Comparison of ENCODE assay signal across 11 mouse cellular contexts in genomic region chr6:52202362-52203120, GRCm38 (mm10). TPM values are rescaled to one million over a fixed set of nuclear protein-coding genes. Genes with fewer than 3 reads are reported as not detected.
DNase-seq lines count a peak whose midpoint lies in the region; ATAC-seq lines count a peak whose summit lies in the region.
"Had no signal": no experiment of that assay in that cellular context is flagged by ENCODE, and none has a peak within 500 bp of the region (broad histone marks: within the 10 kb centered on the region; RNA-seq: fewer than 3 reads in every experiment).

No protein-coding gene starts in this region.

- peak overlapping the region; percentile 64; the same call in 1 of the 2 replicates for H3K9ac ChIP-seq in heart, embryonic 11.5 days (ENCODE audit: low read depth, low read length)
- peak overlapping the region; percentile 66 for H3K9ac ChIP-seq in kidney, embryonic 15.5 days
- H3K9ac ChIP-seq in forebrain, embryonic 13.5 days: no peak overlapping the region

- H3K9me3 ChIP-seq in heart, embryonic 11.5 days (replicated peaks; ENCODE audit: control insufficient read depth, low read length): no peaks in the 10 kb centered on the region
- H3K9me3 ChIP-seq in embryonic facial prominence, embryonic 10.5 days: no peaks in the 10 kb centered on the region
- H3K9me3 ChIP-seq in kidney, embryonic 15.5 days (replicated peaks): no peaks in the 10 kb centered on the region
- no peaks in the 10 kb centered on the region for H3K9me3 ChIP-seq in forebrain, embryonic 13.5 days (replicated peaks)

- no peak for ATAC-seq in heart, embryonic 11.5 days (replicated peaks; ENCODE audit: insufficient number of reproducible peaks, low FRiP score, low TSS enrichment)
- ATAC-seq in kidney, embryonic 15.5 days (replicated peaks; ENCODE audit: low FRiP score): no peak
- ATAC-seq in forebrain, embryonic 13.5 days: no peak

- H3K36me3 ChIP-seq in heart, embryonic 11.5 days (ENCODE audit: control insufficient read depth, insufficient read depth, low read length): no peaks in the 10 kb centered on the region
- no peaks in the 10 kb centered on the region for H3K36me3 ChIP-seq in embryonic facial prominence, embryonic 10.5 days (replicated peaks)
- peaks cover 29% of the 10 kb centered on the region for H3K36me3 ChIP-seq in kidney, embryonic 15.5 days
- H3K36me3 ChIP-seq in forebrain, embryonic 13.5 days (ENCODE audit: poor library complexity, severe bottlenecking): no peaks in the 10 kb centered on the region

- no peak overlapping the region for H3K27ac ChIP-seq in heart, embryonic 11.5 days (ENCODE audit: low read depth, low read length)
- H3K27ac ChIP-seq in embryonic facial prominence, embryonic 10.5 days (replicated peaks): no peak overlapping the region
- H3K27ac ChIP-seq in kidney, embryonic 15.5 days: peak overlapping the region; percentile 82
- H3K27ac ChIP-seq in forebrain, embryonic 13.5 days: no peak overlapping the region
- H3K27ac ChIP-seq: macrophage had no signal

- DNase-seq in heart, adult 9 months (ENCODE audit: low spot score in 2 of 2): no peak
- peak; percentile 61 for DNase-seq in embryonic facial prominence, embryonic 10.5 days (ENCODE audit: low spot score)
- DNase-seq in lung, postnatal 10 days: peak; percentile 17
- DNase-seq in frontal cortex, postnatal 25 days (ENCODE audit: low spot score in 2 of 2): no peak
- no peak for DNase-seq in layer of hippocampus, adult 9-11 months
- DNase-seq: thymus, postnatal 36 days had no signal

- H3K27me3 ChIP-seq in heart, embryonic 11.5 days (ENCODE audit: control insufficient read depth, insufficient read depth, low read length): peaks cover 100% of the 10 kb centered on the region
- peaks cover 100% of the 10 kb centered on the region for H3K27me3 ChIP-seq in embryonic facial prominence, embryonic 10.5 days (replicated peaks; ENCODE audit: low read depth, poor library complexity, severe bottlenecking)
- peaks cover 4% of the 10 kb centered on the region; the same call in 1 of the 2 replicates for H3K27me3 ChIP-seq in kidney, embryonic 15.5 days
- peaks cover 100% of the 10 kb centered on the region for H3K27me3 ChIP-seq in forebrain, embryonic 13.5 days

- H3K4me2 ChIP-seq in heart, embryonic 11.5 days: peak overlapping the region; percentile 66
- peak overlapping the region; percentile 92 for H3K4me2 ChIP-seq in kidney, embryonic 15.5 days
- no peak overlapping the region for H3K4me2 ChIP-seq in forebrain, embryonic 13.5 days

- H3K4me3 ChIP-seq in heart, embryonic 11.5 days (ENCODE audit: low read depth, low read length): peak overlapping the region; percentile 36
- H3K4me3 ChIP-seq in embryonic facial prominence, embryonic 10.5 days: no peak overlapping the region
- H3K4me3 ChIP-seq in kidney, embryonic 15.5 days (replicated peaks): peak overlapping the region; percentile 69
- H3K4me3 ChIP-seq in forebrain, embryonic 13.5 days: no peak overlapping the region

- H3K4me1 ChIP-seq in heart, embryonic 11.5 days (ENCODE audit: control insufficient read depth, insufficient read depth, low read length): peaks cover 12% of the 10 kb centered on the region
- H3K4me1 ChIP-seq in embryonic facial prominence, embryonic 10.5 days: peaks cover 15% of the 10 kb centered on the region
- peaks cover 84% of the 10 kb centered on the region for H3K4me1 ChIP-seq in kidney, embryonic 15.5 days
- H3K4me1 ChIP-seq in forebrain, embryonic 13.5 days: peaks cover 13% of the 10 kb centered on the region

- 3% methylated on average over 22 of the region's 22 CpGs for WGBS in heart, embryonic 11.5 days (ENCODE audit: insufficient replicate concordance)
- WGBS in embryonic facial prominence, embryonic 10.5 days: 2% methylated on average over 22 of the region's 22 CpGs
- WGBS in kidney, embryonic 15.5 days: 18% methylated on average over 22 of the region's 22 CpGs
- 1% methylated on average over 22 of the region's 22 CpGs for WGBS in forebrain, embryonic 13.5 days

RNA-seq across cellular contexts. Expression of gene Hoxa5, which starts 1.8 kb away (rescaled TPM):
- polyA plus RNA-seq in heart, embryonic 11.5 days (2014; fragmentation: Nextera tagmentation; extraction: Ambion mirVana): 2.4 and 2.6 TPM in 2 replicates
- polyA plus RNA-seq in embryonic facial prominence, embryonic 10.5 days (2016; fragmentation: Nextera tagmentation; extraction: Ambion mirVana): 0.23 TPM in 1 of 2 replicates, not detected in the other
- polyA plus RNA-seq in kidney, embryonic 15.5 days (2015; fragmentation: Nextera tagmentation; extraction: Ambion mirVana): 11.0 and 11.5 TPM in 2 replicates
- polyA plus RNA-seq in forebrain, embryonic 13.5 days (2015; fragmentation: Nextera tagmentation; extraction: Ambion mirVana): not detected in 2 replicates
- polyA plus RNA-seq: cortical plate, adult 2 months had no signal

RNA-seq across cellular contexts. Expression of gene Hoxa6, which starts 6.0 kb away (rescaled TPM):
- not detected in 2 replicates for polyA plus RNA-seq in heart, embryonic 11.5 days (2014; fragmentation: Nextera tagmentation; extraction: Ambion mirVana)
- polyA plus RNA-seq in embryonic facial prominence, embryonic 10.5 days (2016; fragmentation: Nextera tagmentation; extraction: Ambion mirVana): not detected in 2 replicates
- polyA plus RNA-seq in kidney, embryonic 15.5 days (2015; fragmentation: Nextera tagmentation; extraction: Ambion mirVana): 4.2 and 4.3 TPM in 2 replicates
- not detected in 2 replicates for polyA plus RNA-seq in forebrain, embryonic 13.5 days (2015; fragmentation: Nextera tagmentation; extraction: Ambion mirVana)
- polyA plus RNA-seq: cortical plate, adult 2 months; macrophage had no signal

RNA-seq across cellular contexts. Expression of gene Hoxa3, which starts 10.6 kb away (rescaled TPM):
- 1.5 and 2.2 TPM in 2 replicates for polyA plus RNA-seq in heart, embryonic 11.5 days (2014; fragmentation: Nextera tagmentation; extraction: Ambion mirVana)
- polyA plus RNA-seq in embryonic facial prominence, embryonic 10.5 days (2016; fragmentation: Nextera tagmentation; extraction: Ambion mirVana): 0.66 and 2.2 TPM in 2 replicates
- polyA plus RNA-seq in kidney, embryonic 15.5 days (2015; fragmentation: Nextera tagmentation; extraction: Ambion mirVana): 9.5 and 11.8 TPM in 2 replicates
- polyA plus RNA-seq in forebrain, embryonic 13.5 days (2015; fragmentation: Nextera tagmentation; extraction: Ambion mirVana): not detected in 2 replicates
- polyA plus RNA-seq: cortical plate, adult 2 months had no signal

RNA-seq across cellular contexts. Expression of gene Gm28308, which starts 10.6 kb away (rescaled TPM):
- polyA plus RNA-seq in heart, embryonic 11.5 days (2014; fragmentation: Nextera tagmentation; extraction: Ambion mirVana): not detected in 2 replicates
- not detected in 2 replicates for polyA plus RNA-seq in embryonic facial prominence, embryonic 10.5 days (2016; fragmentation: Nextera tagmentation; extraction: Ambion mirVana)
- polyA plus RNA-seq in kidney, embryonic 15.5 days (2015; fragmentation: Nextera tagmentation; extraction: Ambion mirVana): 0.92 TPM in 1 of 2 replicates, not detected in the other
- polyA plus RNA-seq in forebrain, embryonic 13.5 days (2015; fragmentation: Nextera tagmentation; extraction: Ambion mirVana): not detected in 2 replicates
- polyA plus RNA-seq: cortical plate, adult 2 months; macrophage had no signal

RNA-seq across cellular contexts. Expression of gene Hoxa4, which starts 11.0 kb away (rescaled TPM):
- polyA plus RNA-seq in heart, embryonic 11.5 days (2014; fragmentation: Nextera tagmentation; extraction: Ambion mirVana): 0.68 and 1.4 TPM in 2 replicates
- polyA plus RNA-seq in embryonic facial prominence, embryonic 10.5 days (2016; fragmentation: Nextera tagmentation; extraction: Ambion mirVana): 0.09 TPM in 1 of 2 replicates, not detected in the other
- polyA plus RNA-seq in kidney, embryonic 15.5 days (2015; fragmentation: Nextera tagmentation; extraction: Ambion mirVana): 1.5 and 1.8 TPM in 2 replicates
- polyA plus RNA-seq in forebrain, embryonic 13.5 days (2015; fragmentation: Nextera tagmentation; extraction: Ambion mirVana): not detected in 2 replicates
- polyA plus RNA-seq: cortical plate, adult 2 months had no signal

Comparison
In these comparisons a context has a peak if more than half of its experiments do, and no peak if none do; other contexts are left out.
1. H3K4me3 ChIP-seq: peak in heart, embryonic 11.5 days (single experiment) and kidney, embryonic 15.5 days (single experiment); none in embryonic facial prominence, embryonic 10.5 days (single experiment) and forebrain, embryonic 13.5 days (single experiment).
2. DNase-seq: peak in embryonic facial prominence, embryonic 10.5 days (single experiment) and lung, postnatal 10 days (single experiment); none in heart, adult 9 months (0 of 2), frontal cortex, postnatal 25 days (0 of 2) and layer of hippocampus, adult 9-11 months (single experiment).